Mouse (Mus musculus) cortical plate, adult 2 months (tissue): ENCODE data around the gene Miga1.

Source experiments
- CTCF ChIP-seq: fragments of 200-500 bp; IDR thresholded peaks from 2 replicates; pipeline ENCODE4 v1.5.1; 2011; ENCODE audit warnings: mild to moderate bottlenecking, control low read depth, low read length; ENCODE audit not compliant: insufficient read depth; ENCODE audit errors: extremely low read depth
- POLR2A ChIP-seq: fragments of 200-500 bp; IDR thresholded peaks from 2 replicates; pipeline ENCODE4 v1.6.1; 2011; ENCODE audit warnings: mild to moderate bottlenecking, low read length, control low read depth; ENCODE audit not compliant: insufficient read depth; ENCODE audit errors: extremely low read depth

DNA sequence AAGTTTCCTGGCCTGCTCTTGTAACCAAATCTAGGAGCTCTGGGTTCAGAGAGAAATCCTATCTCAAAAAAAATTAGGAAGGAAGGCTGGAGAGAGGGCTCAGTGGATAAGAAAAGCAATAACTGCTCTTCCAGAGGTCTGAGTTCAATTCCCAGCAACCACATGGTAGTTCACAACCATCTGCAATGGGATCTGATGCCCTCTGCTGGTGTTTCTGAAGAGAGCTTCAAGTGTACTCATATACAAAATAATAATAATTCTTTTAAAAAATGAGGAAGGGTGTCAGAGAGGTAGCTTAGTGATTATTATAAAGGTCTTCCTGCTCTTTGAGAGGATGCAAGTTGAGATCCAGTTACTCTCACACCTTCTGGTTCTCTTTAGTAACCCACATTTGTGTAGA, 115.3 kb downstream of the Miga1 start:
- TF ChIP-seq POLR2A = no peak
- TF ChIP-seq CTCF = no peak
